In the genomic region with DNA sequence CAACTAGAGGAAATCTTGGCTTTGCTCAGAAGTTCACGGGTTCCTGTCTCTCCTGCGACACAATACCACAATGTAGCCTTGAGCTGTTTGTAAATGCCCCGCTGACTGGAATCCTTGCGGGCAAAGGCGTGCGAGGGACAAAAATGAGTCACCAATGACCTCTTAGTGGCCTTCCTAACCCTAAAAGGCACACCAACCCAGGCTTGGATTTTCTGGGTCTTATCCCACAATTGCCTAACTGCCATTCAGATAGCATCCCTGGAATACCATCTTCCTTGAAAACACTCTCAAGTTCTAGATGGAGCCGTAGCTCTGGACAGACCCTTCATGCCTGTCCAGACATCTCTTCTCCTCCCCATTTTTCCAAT, we compare ENCODE assay signal across 7 mouse cellular contexts. TPM values are rescaled to one million over a fixed set of nuclear protein-coding genes. Genes with fewer than 3 reads are reported as not detected.
A peak's percentile ranks its signal among the peaks of the same experiment; 100 is the strongest.
DNase-seq lines count a peak whose midpoint lies in the region; ATAC-seq lines count a peak whose summit lies in the region.

No protein-coding gene starts in this region.

- H3K36me3 ChIP-seq in kidney, embryonic 16.5 days (ENCODE audit: insufficient read depth, low read length) = no peaks in the 10 kb centered on the region
- H3K36me3 ChIP-seq in embryonic facial prominence, embryonic 15.5 days = no peaks in the 10 kb centered on the region
- H3K36me3 ChIP-seq in intestine, embryonic 15.5 days = no peaks in the 10 kb centered on the region
- H3K36me3 ChIP-seq in neural tube, embryonic 14.5 days (ENCODE audit: control insufficient read depth, insufficient read depth, low read length) = no peaks in the 10 kb centered on the region

- no peak for DNase-seq in kidney, postnatal 14 days
- no peak for DNase-seq in MN1 (ENCODE audit: low spot score)

- peak overlapping the region; percentile 61 for H3K4me3 ChIP-seq in kidney, embryonic 16.5 days (ENCODE audit: low read length)
- peak overlapping the region; percentile 55 for H3K4me3 ChIP-seq in embryonic facial prominence, embryonic 15.5 days (replicated peaks)
- H3K4me3 ChIP-seq in intestine, embryonic 15.5 days (replicated peaks) = peak overlapping the region; percentile 61; the same call in 1 of the 2 replicates
- peak overlapping the region; percentile 63 for H3K4me3 ChIP-seq in neural tube, embryonic 14.5 days (ENCODE audit: low read depth, low read length)

- H3K9me3 ChIP-seq in kidney, embryonic 16.5 days (ENCODE audit: low read length) = no peaks in the 10 kb centered on the region; the same call in 1 of the 2 replicates
- H3K9me3 ChIP-seq in embryonic facial prominence, embryonic 15.5 days (replicated peaks) = no peaks in the 10 kb centered on the region
- no peaks in the 10 kb centered on the region for H3K9me3 ChIP-seq in intestine, embryonic 15.5 days
- no peaks in the 10 kb centered on the region for H3K9me3 ChIP-seq in neural tube, embryonic 14.5 days (ENCODE audit: control insufficient read depth, low read length)

- 11% methylated on average over 7 of the region's 7 CpGs for WGBS in kidney, embryonic 16.5 days
- WGBS in embryonic facial prominence, embryonic 15.5 days = 15% methylated on average over 7 of the region's 7 CpGs
- 22% methylated on average over 7 of the region's 7 CpGs for WGBS in intestine, embryonic 15.5 days
- whole genome bisulfite sequencing in neural tube, embryonic 14.5 days = 7% methylated on average over 7 of the region's 7 CpGs

- H3K4me1 ChIP-seq in kidney, embryonic 16.5 days (ENCODE audit: insufficient read depth, low read length) = peaks cover 20% of the 10 kb centered on the region
- peaks cover 28% of the 10 kb centered on the region for H3K4me1 ChIP-seq in embryonic facial prominence, embryonic 15.5 days
- peaks cover 25% of the 10 kb centered on the region for H3K4me1 ChIP-seq in intestine, embryonic 15.5 days (replicated peaks)
- peaks cover 19% of the 10 kb centered on the region for H3K4me1 ChIP-seq in neural tube, embryonic 14.5 days (ENCODE audit: control insufficient read depth, insufficient read depth, low read length)

- H3K27me3 ChIP-seq in kidney, embryonic 16.5 days (ENCODE audit: insufficient read depth, low read length) = peaks cover 58% of the 10 kb centered on the region
- H3K27me3 ChIP-seq in embryonic facial prominence, embryonic 15.5 days = peaks cover 61% of the 10 kb centered on the region
- peaks cover 59% of the 10 kb centered on the region for H3K27me3 ChIP-seq in intestine, embryonic 15.5 days (replicated peaks)
- no peaks in the 10 kb centered on the region for H3K27me3 ChIP-seq in neural tube, embryonic 14.5 days (ENCODE audit: control insufficient read depth, insufficient read depth, low read length)

- ATAC-seq in kidney, embryonic 16.5 days (ENCODE audit: low FRiP score, low TSS enrichment) = no peak
- no peak for ATAC-seq in embryonic facial prominence, embryonic 15.5 days (ENCODE audit: insufficient number of reproducible peaks, low FRiP score, low TSS enrichment, low read depth)
- ATAC-seq in intestine, embryonic 15.5 days = no peak
- no peak for ATAC-seq in neural tube, embryonic 14.5 days (ENCODE audit: low read depth)
- no peak for ATAC-seq in granulocyte monocyte progenitor cell, adult 5-6 weeks (replicated peaks; ENCODE audit: poor library complexity, severe bottlenecking)

- H3K4me2 ChIP-seq in kidney, embryonic 16.5 days (replicated peaks; ENCODE audit: low read depth, low read length) = peak overlapping the region; percentile 100
- H3K4me2 ChIP-seq in embryonic facial prominence, embryonic 15.5 days (replicated peaks) = peak overlapping the region; percentile 100
- H3K4me2 ChIP-seq in intestine, embryonic 15.5 days (replicated peaks) = peak overlapping the region; percentile 100
- peak overlapping the region; percentile 99 for H3K4me2 ChIP-seq in neural tube, embryonic 14.5 days (ENCODE audit: low read depth, low read length)

- no peak overlapping the region for H3K27ac ChIP-seq in kidney, embryonic 16.5 days (ENCODE audit: low read length)
- no peak overlapping the region for H3K27ac ChIP-seq in embryonic facial prominence, embryonic 15.5 days (replicated peaks)
- H3K27ac ChIP-seq in intestine, embryonic 15.5 days = no peak overlapping the region
- no peak overlapping the region; the same call in 1 of the 2 replicates for H3K27ac ChIP-seq in neural tube, embryonic 14.5 days (ENCODE audit: low read depth, low read length)

- 0 out of 2 replicates have a peak overlapping the region, but pooled peaks have one; percentile 56 for H3K9ac ChIP-seq in kidney, embryonic 16.5 days (replicated peaks; ENCODE audit: low read length)
- H3K9ac ChIP-seq in embryonic facial prominence, embryonic 15.5 days = no peak overlapping the region
- no peak overlapping the region for H3K9ac ChIP-seq in intestine, embryonic 15.5 days
- peak overlapping the region; percentile 86 for H3K9ac ChIP-seq in neural tube, embryonic 14.5 days (replicated peaks; ENCODE audit: low read depth, low read length)

RNA-seq across cellular contexts. Expression of gene Cabp1, which starts 1.4 kb away (rescaled TPM):
- polyA plus RNA-seq in kidney, embryonic 16.5 days (2015; fragmentation: Nextera tagmentation; extraction: Ambion mirVana) = 1.3 TPM in 2 replicates
- polyA plus RNA-seq in embryonic facial prominence, embryonic 15.5 days (2015; fragmentation: Nextera tagmentation; extraction: Ambion mirVana) = 2.6 and 3.0 TPM in 2 replicates
- polyA plus RNA-seq in intestine, embryonic 15.5 days (2015; fragmentation: Nextera tagmentation; extraction: Ambion mirVana) = 1.5 and 2.3 TPM in 2 replicates
- polyA plus RNA-seq in neural tube, embryonic 14.5 days (2014; fragmentation: Nextera tagmentation; extraction: Ambion mirVana) = 28.1 and 30.3 TPM in 2 replicates
- not detected in 2 replicates for total RNA-seq in granulocyte monocyte progenitor cell, adult 5-6 weeks (2014; fragmentation: Nextera tagmentation)
- total RNA-seq in granulocyte monocyte progenitor cell, adult 5-6 weeks (2017) = not detected in 2 replicates

RNA-seq across cellular contexts. Expression of gene Mlec, which starts 34.8 kb away (rescaled TPM):
- 85.0 and 86.2 TPM in 2 replicates for polyA plus RNA-seq in kidney, embryonic 16.5 days (2015; fragmentation: Nextera tagmentation; extraction: Ambion mirVana)
- 95.1 and 98.4 TPM in 2 replicates for polyA plus RNA-seq in embryonic facial prominence, embryonic 15.5 days (2015; fragmentation: Nextera tagmentation; extraction: Ambion mirVana)
- polyA plus RNA-seq in intestine, embryonic 15.5 days (2015; fragmentation: Nextera tagmentation; extraction: Ambion mirVana) = 89.9 and 113 TPM in 2 replicates
- 23.9 and 26.2 TPM in 2 replicates for polyA plus RNA-seq in neural tube, embryonic 14.5 days (2014; fragmentation: Nextera tagmentation; extraction: Ambion mirVana)
- total RNA-seq in granulocyte monocyte progenitor cell, adult 5-6 weeks (2014; fragmentation: Nextera tagmentation) = 247 and 279 TPM in 2 replicates
- total RNA-seq in granulocyte monocyte progenitor cell, adult 5-6 weeks (2017) = 290 and 318 TPM in 2 replicates

RNA-seq across cellular contexts. Expression of gene Pop5, which starts 42.8 kb away (rescaled TPM):
- polyA plus RNA-seq in kidney, embryonic 16.5 days (2015; fragmentation: Nextera tagmentation; extraction: Ambion mirVana) = 129 and 135 TPM in 2 replicates
- 90.1 and 92.0 TPM in 2 replicates for polyA plus RNA-seq in embryonic facial prominence, embryonic 15.5 days (2015; fragmentation: Nextera tagmentation; extraction: Ambion mirVana)
- polyA plus RNA-seq in intestine, embryonic 15.5 days (2015; fragmentation: Nextera tagmentation; extraction: Ambion mirVana) = 126 and 128 TPM in 2 replicates
- 116 and 121 TPM in 2 replicates for polyA plus RNA-seq in neural tube, embryonic 14.5 days (2014; fragmentation: Nextera tagmentation; extraction: Ambion mirVana)
- 92.9 and 109 TPM in 2 replicates for total RNA-seq in granulocyte monocyte progenitor cell, adult 5-6 weeks (2014; fragmentation: Nextera tagmentation)
- total RNA-seq in granulocyte monocyte progenitor cell, adult 5-6 weeks (2017) = 74.0 and 75.4 TPM in 2 replicates

RNA-seq across cellular contexts. Expression of gene Unc119b, which starts 58.0 kb away (rescaled TPM):
- polyA plus RNA-seq in kidney, embryonic 16.5 days (2015; fragmentation: Nextera tagmentation; extraction: Ambion mirVana) = 53.5 and 54.8 TPM in 2 replicates
- 41.0 and 42.2 TPM in 2 replicates for polyA plus RNA-seq in embryonic facial prominence, embryonic 15.5 days (2015; fragmentation: Nextera tagmentation; extraction: Ambion mirVana)
- polyA plus RNA-seq in intestine, embryonic 15.5 days (2015; fragmentation: Nextera tagmentation; extraction: Ambion mirVana) = 25.7 and 26.6 TPM in 2 replicates
- 27.9 and 33.9 TPM in 2 replicates for polyA plus RNA-seq in neural tube, embryonic 14.5 days (2014; fragmentation: Nextera tagmentation; extraction: Ambion mirVana)
- total RNA-seq in granulocyte monocyte progenitor cell, adult 5-6 weeks (2014; fragmentation: Nextera tagmentation) = 12.5 and 16.4 TPM in 2 replicates
- 8.1 and 10.3 TPM in 2 replicates for total RNA-seq in granulocyte monocyte progenitor cell, adult 5-6 weeks (2017)

Comparison
In these comparisons a context has a peak if more than half of its experiments do, and no peak if none do; other contexts are left out.
1. H3K9ac ChIP-seq: peak in kidney, embryonic 16.5 days (single experiment) and neural tube, embryonic 14.5 days (single experiment); none in embryonic facial prominence, embryonic 15.5 days (single experiment) and intestine, embryonic 15.5 days (single experiment).
2. Peak in every context shown above with its lines, with median percentiles within 50 percentile points of each other: H3K4me2 ChIP-seq and H3K4me3 ChIP-seq.